Mouse (Mus musculus): Measurements from ENCODE around the gene Nup107. TPM values are rescaled to one million over a fixed set of nuclear protein-coding genes. Genes with fewer than 3 reads are reported as not detected.
"Not testable (repeated sequence)": the region's sequence is repeated elsewhere in the genome, so short reads cannot be mapped to it uniquely, and the experiment has no call there.

The Nup107 gene
- polyA plus RNA-seq, 1 experiment from 2014 or later, result 74.7 TPM

GRCm38 (mm10) chr10:117734104-117734852 is 58.2 kb downstream of the Nup107 start:
- H3K4me3 ChIP-seq; H3K27me3 ChIP-seq; H3K9me3 ChIP-seq; H3K4me2 ChIP-seq; H3K4me1 ChIP-seq; H3K9ac ChIP-seq; ATAC-seq (ENCODE audit: borderline replicate concordance, extremely low read depth, low FRiP score, low TSS enrichment); H3K27ac ChIP-seq: not testable (repeated sequence)
- 59% methylated on average over 9 of the region's 10 CpGs for WGBS
- peaks cover 19% of the 10 kb centered on the region for H3K36me3 ChIP-seq

- 48% methylated on average over 8 of the region's 8 CpGs for WGBS
- not testable (repeated sequence) for H3K9me3 ChIP-seq; H3K27me3 ChIP-seq; H3K9ac ChIP-seq; H3K27ac ChIP-seq; H3K4me2 ChIP-seq; ATAC-seq (ENCODE audit: borderline replicate concordance, extremely low read depth, low FRiP score, low TSS enrichment); H3K4me1 ChIP-seq; H3K4me3 ChIP-seq
- peaks cover 14% of the 10 kb centered on the region for H3K36me3 ChIP-seq
Measured at GRCm38 (mm10) chr10:117733626-117734025, 58.9 kb downstream of the Nup107 start.

- H3K27me3 ChIP-seq, result no peaks in the 10 kb centered on the region
- peaks cover 6% of the 10 kb centered on the region; the same call in 1 of the 2 replicates for H3K4me1 ChIP-seq
- WGBS, result 74% methylated on average over 14 of the region's 14 CpGs
- H3K4me2 ChIP-seq, result no peak overlapping the region
- H3K9ac ChIP-seq, result no peak overlapping the region
- H3K4me3 ChIP-seq, result no peak overlapping the region
- no peak for ATAC-seq (ENCODE audit: borderline replicate concordance, extremely low read depth, low FRiP score, low TSS enrichment)
- H3K36me3 ChIP-seq, result peaks cover 9% of the 10 kb centered on the region; the same call in 1 of the 2 replicates
- H3K27ac ChIP-seq, result no peak overlapping the region
- no peaks in the 10 kb centered on the region for H3K9me3 ChIP-seq
Measured at GRCm38 (mm10) chr10:117732962-117733592, 59.4 kb downstream of the Nup107 start.

GRCm38 (mm10) chr10:117732184-117732583 is 60.3 kb downstream of the Nup107 start:
- Histone ChIP-seq H3K4me3 (no peak overlapping the region), H3K36me3 (peaks cover 7% of the 10 kb centered on the region; the same call in 1 of the 2 replicates), H3K9ac (no peak overlapping the region), H3K4me1 (peaks cover 6% of the 10 kb centered on the region; the same call in 1 of the 2 replicates), H3K27ac (no peak overlapping the region), H3K27me3 (no peaks in the 10 kb centered on the region), H3K4me2 (no peak overlapping the region), H3K9me3 (no peaks in the 10 kb centered on the region)
- ATAC-seq (ENCODE audit: borderline replicate concordance, extremely low read depth, low FRiP score, low TSS enrichment), result no peak
- WGBS, result 82% methylated on average over 5 of the region's 5 CpGs

GRCm38 (mm10) chr10:117731244-117732101 is 61.0 kb downstream of the Nup107 start:
- peaks cover 6% of the 10 kb centered on the region; the same call in 1 of the 2 replicates for H3K4me1 ChIP-seq
- no peak overlapping the region for H3K4me2 ChIP-seq
- H3K27me3 ChIP-seq, result no peaks in the 10 kb centered on the region
- no peaks in the 10 kb centered on the region for H3K9me3 ChIP-seq
- H3K9ac ChIP-seq, result no peak overlapping the region
- H3K36me3 ChIP-seq, result no peaks in the 10 kb centered on the region; the same call in 1 of the 2 replicates
- H3K27ac ChIP-seq, result peak overlapping the region; percentile 50; the same call in 1 of the 2 replicates
- peak; percentile 47; the same call in 1 of the 2 replicates for ATAC-seq (ENCODE audit: borderline replicate concordance, extremely low read depth, low FRiP score, low TSS enrichment)
- WGBS, result 45% methylated on average over 15 of the region's 15 CpGs
- no peak overlapping the region for H3K4me3 ChIP-seq

- Histone ChIP-seq H3K27ac (peak overlapping the region; percentile 50), H3K9me3 (no peaks in the 10 kb centered on the region), H3K4me2 (no peak overlapping the region), H3K27me3 (no peaks in the 10 kb centered on the region), H3K9ac (no peak overlapping the region), H3K4me3 (no peak overlapping the region), H3K36me3 (no peaks in the 10 kb centered on the region), H3K4me1 (peaks cover 6% of the 10 kb centered on the region; the same call in 1 of the 2 replicates)
- ATAC-seq (ENCODE audit: borderline replicate concordance, extremely low read depth, low FRiP score, low TSS enrichment), result no peak
- WGBS, result 89% methylated on average over 12 of the region's 12 CpGs
Measured at GRCm38 (mm10) chr10:117730637-117731203, 61.8 kb downstream of the Nup107 start.

GRCm38 (mm10) chr10:117730140-117730539 is 62.4 kb downstream of the Nup107 start:
- H3K27me3 ChIP-seq, result no peaks in the 10 kb centered on the region

GRCm38 (mm10) chr10:117729139-117729814 is 63.2 kb downstream of the Nup107 start:
- no peak overlapping the region for H3K4me2 ChIP-seq
- H3K4me3 ChIP-seq, result no peak overlapping the region
- H3K27ac ChIP-seq, result peak overlapping the region; percentile 87
- ATAC-seq (ENCODE audit: borderline replicate concordance, extremely low read depth, low FRiP score, low TSS enrichment), result peak; percentile 82
- no peaks in the 10 kb centered on the region for H3K36me3 ChIP-seq
- H3K9me3 ChIP-seq, result no peaks in the 10 kb centered on the region
- H3K9ac ChIP-seq, result no peak overlapping the region
- no peaks in the 10 kb centered on the region for H3K27me3 ChIP-seq
- H3K4me1 ChIP-seq, result peaks cover 6% of the 10 kb centered on the region; the same call in 1 of the 2 replicates
- WGBS, result 38% methylated on average over 11 of the region's 11 CpGs

More at GRCm38 (mm10) chr10:117730140-117730539, 62.4 kb downstream of the Nup107 start:
- H3K36me3 ChIP-seq, result no peaks in the 10 kb centered on the region
- peak overlapping the region; percentile 68 for H3K27ac ChIP-seq
- no peak overlapping the region for H3K4me2 ChIP-seq
- H3K9me3 ChIP-seq, result no peaks in the 10 kb centered on the region
- H3K4me1 ChIP-seq, result peaks cover 6% of the 10 kb centered on the region; the same call in 1 of the 2 replicates
- no peak overlapping the region for H3K4me3 ChIP-seq
- 88% methylated on average over 7 of the region's 7 CpGs for WGBS
- no peak overlapping the region for H3K9ac ChIP-seq
- ATAC-seq (ENCODE audit: borderline replicate concordance, extremely low read depth, low FRiP score, low TSS enrichment), result no peak

GRCm38 (mm10) chr10:117728574-117728973 is 63.9 kb downstream of the Nup107 start:
- Histone ChIP-seq H3K27ac (peak overlapping the region; percentile 87), H3K9ac (no peak overlapping the region), H3K27me3 (no peaks in the 10 kb centered on the region), H3K4me3 (no peak overlapping the region), H3K9me3 (no peaks in the 10 kb centered on the region), H3K4me1 (peaks cover 6% of the 10 kb centered on the region; the same call in 1 of the 2 replicates), H3K36me3 (no peaks in the 10 kb centered on the region), H3K4me2 (no peak overlapping the region)
- 71% methylated on average over 5 of the region's 5 CpGs for WGBS
- ATAC-seq (ENCODE audit: borderline replicate concordance, extremely low read depth, low FRiP score, low TSS enrichment), result no peak

- ATAC-seq (ENCODE audit: borderline replicate concordance, extremely low read depth, low FRiP score, low TSS enrichment), result no peak
- Histone ChIP-seq H3K27ac (no peak overlapping the region), H3K4me3 (no peak overlapping the region), H3K4me1 (peaks cover 6% of the 10 kb centered on the region; the same call in 1 of the 2 replicates), H3K36me3 (no peaks in the 10 kb centered on the region), H3K4me2 (no peak overlapping the region), H3K27me3 (no peaks in the 10 kb centered on the region), H3K9ac (no peak overlapping the region), H3K9me3 (no peaks in the 10 kb centered on the region)
- 58% methylated on average over 9 of the region's 9 CpGs for WGBS
Measured at GRCm38 (mm10) chr10:117727518-117728110, 64.9 kb downstream of the Nup107 start.
